Comparison of ENCODE assay signal across 9 mouse cellular contexts in the genomic region with DNA sequence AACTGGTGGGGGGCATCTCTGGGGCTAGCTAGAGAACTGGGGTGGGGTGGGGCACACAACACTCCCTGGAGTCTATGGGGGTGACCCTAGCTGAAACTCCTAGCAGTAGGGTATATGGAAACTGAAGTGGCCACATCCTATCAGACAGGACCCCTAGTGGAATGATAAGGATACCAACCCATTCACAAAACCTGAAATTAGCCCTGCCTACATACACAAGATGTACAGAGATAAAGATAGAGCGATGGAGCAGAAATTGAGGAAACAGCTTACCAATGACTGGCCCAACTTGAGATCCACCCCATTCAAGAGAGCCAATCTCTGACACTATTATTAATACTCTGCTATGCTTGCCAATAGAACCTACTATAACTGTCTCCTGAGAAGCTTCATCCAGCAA. TPM values are rescaled to one million over a fixed set of nuclear protein-coding genes. Genes with fewer than 3 reads are reported as not detected.
A peak's percentile ranks its signal among the peaks of the same experiment; 100 is the strongest.
DNase-seq lines count a peak whose midpoint lies in the region; ATAC-seq lines count a peak whose summit lies in the region.
"Had no signal": no experiment of that assay in that cellular context is flagged by ENCODE, and none has a peak within 500 bp of the region (broad histone marks: within the 10 kb centered on the region; RNA-seq: fewer than 3 reads in every experiment).

No protein-coding gene starts in this region.

- no peaks in the 10 kb centered on the region for H3K9me3 ChIP-seq in lung, embryonic 15.5 days
- no peaks in the 10 kb centered on the region for H3K9me3 ChIP-seq in forebrain, embryonic 12.5 days
- H3K9me3 ChIP-seq in limb, embryonic 15.5 days: no peaks in the 10 kb centered on the region
- no peaks in the 10 kb centered on the region for H3K9me3 ChIP-seq in stomach, embryonic 14.5 days (ENCODE audit: control insufficient read depth, low read depth, low read length)

- ATAC-seq in lung, embryonic 15.5 days (ENCODE audit: borderline replicate concordance, extremely low read depth, low FRiP score, low TSS enrichment): no peak
- no peak for ATAC-seq in forebrain, embryonic 12.5 days (ENCODE audit: low FRiP score)
- no peak for ATAC-seq in limb, embryonic 15.5 days (ENCODE audit: insufficient number of reproducible peaks, low FRiP score, low TSS enrichment, low read depth)
- no peak for ATAC-seq in stomach, embryonic 14.5 days (ENCODE audit: insufficient number of reproducible peaks, insufficient read depth, low FRiP score, low read depth)

- 90% methylated on average over 1 of the region's 1 CpGs for WGBS in lung, embryonic 15.5 days
- WGBS in forebrain, embryonic 12.5 days: 100% methylated on average over 1 of the region's 1 CpGs
- WGBS in limb, embryonic 15.5 days: 93% methylated on average over 1 of the region's 1 CpGs
- 94% methylated on average over 1 of the region's 1 CpGs for WGBS in stomach, embryonic 14.5 days

- H3K4me3 ChIP-seq in lung, embryonic 15.5 days: no peak overlapping the region
- peak overlapping the region; percentile 79; the same call in 1 of the 2 replicates for H3K4me3 ChIP-seq in forebrain, embryonic 12.5 days (replicated peaks)
- H3K4me3 ChIP-seq in limb, embryonic 15.5 days: no peak overlapping the region
- H3K4me3 ChIP-seq in stomach, embryonic 14.5 days (ENCODE audit: low read depth, low read length): no peak overlapping the region

- DNase-seq in lung, postnatal 36 days: no peak
- no peak for DNase-seq in testis, postnatal 14 days (ENCODE audit: low spot score)
- DNase-seq in left cerebral cortex, postnatal 36 days (ENCODE audit: low spot score in 2 of 2): no peak
- DNase-seq: lung, postnatal 14 days; right cerebral cortex, adult 18-20 months had no signal

- peak overlapping the region; percentile 52 for H3K4me2 ChIP-seq in lung, embryonic 15.5 days
- H3K4me2 ChIP-seq in forebrain, embryonic 12.5 days: peak overlapping the region; percentile 60
- 0 out of 2 replicates have a peak overlapping the region, but pooled peaks have one; percentile 12 for H3K4me2 ChIP-seq in limb, embryonic 15.5 days
- H3K4me2 ChIP-seq in stomach, embryonic 14.5 days (replicated peaks; ENCODE audit: low read depth, low read length): peak overlapping the region; percentile 38; the same call in 1 of the 2 replicates

- intact Hi-C loops in left cerebral cortex, postnatal 36 days (cut with DNase I): no loop called here

- 0 out of 2 replicates have a peak, but pooled peaks cover 10% of the 10 kb centered on the region for H3K4me1 ChIP-seq in lung, embryonic 15.5 days
- H3K4me1 ChIP-seq in forebrain, embryonic 12.5 days: peaks cover 13% of the 10 kb centered on the region
- H3K4me1 ChIP-seq in limb, embryonic 15.5 days: peaks cover 17% of the 10 kb centered on the region; the same call in 1 of the 2 replicates
- H3K4me1 ChIP-seq in stomach, embryonic 14.5 days (ENCODE audit: control insufficient read depth, insufficient read depth, low read length): peaks cover 7% of the 10 kb centered on the region; the same call in 1 of the 2 replicates

- H3K27me3 ChIP-seq in lung, embryonic 15.5 days: no peaks in the 10 kb centered on the region
- H3K27me3 ChIP-seq in forebrain, embryonic 12.5 days: no peaks in the 10 kb centered on the region
- no peaks in the 10 kb centered on the region for H3K27me3 ChIP-seq in limb, embryonic 15.5 days
- H3K27me3 ChIP-seq in stomach, embryonic 14.5 days (ENCODE audit: control insufficient read depth, insufficient read depth, low read length): no peaks in the 10 kb centered on the region

- H3K27ac ChIP-seq in lung, embryonic 15.5 days: no peak overlapping the region
- H3K27ac ChIP-seq in forebrain, embryonic 12.5 days: no peak overlapping the region
- no peak overlapping the region for H3K27ac ChIP-seq in limb, embryonic 15.5 days
- no peak overlapping the region for H3K27ac ChIP-seq in stomach, embryonic 14.5 days (ENCODE audit: low read length)

- H3K36me3 ChIP-seq in lung, embryonic 15.5 days: peaks cover under 1% of the 10 kb centered on the region; the same call in 1 of the 2 replicates
- H3K36me3 ChIP-seq in forebrain, embryonic 12.5 days (replicated peaks): no peaks in the 10 kb centered on the region
- H3K36me3 ChIP-seq in limb, embryonic 15.5 days: no peaks in the 10 kb centered on the region
- H3K36me3 ChIP-seq in stomach, embryonic 14.5 days (ENCODE audit: control insufficient read depth, insufficient read depth, low read length): no peaks in the 10 kb centered on the region

- H3K9ac ChIP-seq in lung, embryonic 15.5 days: no peak overlapping the region
- H3K9ac ChIP-seq in forebrain, embryonic 12.5 days: no peak overlapping the region
- no peak overlapping the region for H3K9ac ChIP-seq in limb, embryonic 15.5 days
- no peak overlapping the region for H3K9ac ChIP-seq in stomach, embryonic 14.5 days (replicated peaks; ENCODE audit: low read depth, low read length)

RNA-seq across cellular contexts. Expression of a gene that starts 1.9 kb away (rescaled TPM):
- polyA plus RNA-seq in lung, embryonic 15.5 days (2015; fragmentation: Nextera tagmentation; extraction: Ambion mirVana): 35.5 and 38.5 TPM in 2 replicates
- 54.4 and 55.7 TPM in 2 replicates for polyA plus RNA-seq in forebrain, embryonic 12.5 days (2016; fragmentation: Nextera tagmentation; extraction: Ambion mirVana)
- polyA plus RNA-seq in limb, embryonic 15.5 days (2015; fragmentation: Nextera tagmentation; extraction: Ambion mirVana): 27.1 and 28.5 TPM in 2 replicates
- 41.4 and 41.6 TPM in 2 replicates for polyA plus RNA-seq in stomach, embryonic 14.5 days (2014; fragmentation: Nextera tagmentation; extraction: Ambion mirVana)
- 10 to 100 TPM; 20.3 to 24.2 TPM for total RNA-seq in left cerebral cortex, postnatal 36 days (2021)

RNA-seq across cellular contexts. Expression of a gene that starts 8.0 kb away (rescaled TPM):
- 0.45 and 1.4 TPM in 2 replicates for polyA plus RNA-seq in lung, embryonic 15.5 days (2015; fragmentation: Nextera tagmentation; extraction: Ambion mirVana)
- 0.06 and 0.31 TPM in 2 replicates for polyA plus RNA-seq in forebrain, embryonic 12.5 days (2016; fragmentation: Nextera tagmentation; extraction: Ambion mirVana)
- 0.63 and 0.94 TPM in 2 replicates for polyA plus RNA-seq in limb, embryonic 15.5 days (2015; fragmentation: Nextera tagmentation; extraction: Ambion mirVana)
- polyA plus RNA-seq in stomach, embryonic 14.5 days (2014; fragmentation: Nextera tagmentation; extraction: Ambion mirVana): 0.33 and 0.39 TPM in 2 replicates
- not detected for total RNA-seq in left cerebral cortex, postnatal 36 days (2021)
